Comparison of ENCODE assay signal across 17 mouse cellular contexts in genomic region chr5:38063339-38063738, GRCm38 (mm10).
"Had no signal": no experiment of that assay in that cellular context is flagged by ENCODE, and none has a peak within 500 bp of the region (broad histone marks: within the 10 kb centered on the region; RNA-seq: fewer than 3 reads in every experiment).

No protein-coding gene starts in this region.

- H3K9ac ChIP-seq: lung, embryonic 14.5 days; midbrain, embryonic 12.5 days; neural tube, embryonic 13.5 days; neural tube, embryonic 15.5 days had no signal

- H3K36me3 ChIP-seq: midbrain, embryonic 10.5 days; midbrain, embryonic 12.5 days; neural tube, embryonic 13.5 days; neural tube, embryonic 15.5 days had no signal

- H3K9me3 ChIP-seq: midbrain, embryonic 10.5 days; midbrain, embryonic 12.5 days; neural tube, embryonic 13.5 days; neural tube, embryonic 15.5 days had no signal

- H3K27ac ChIP-seq: midbrain, embryonic 10.5 days; midbrain, embryonic 12.5 days; neural tube, embryonic 13.5 days; neural tube, embryonic 15.5 days had no signal

- DNase-seq: lung, adult 18-20 months; lung, postnatal 10 days; lung, postnatal 4 days; right cerebral cortex, adult 18-20 months; right cerebral cortex, postnatal 25 days; right cerebral cortex, postnatal 4 days; spleen, adult 18-20 months; thymus, adult 18-20 months; thymus, postnatal 25 days; thymus, postnatal 4 days had no signal

- H3K4me2 ChIP-seq: lung, embryonic 14.5 days; midbrain, embryonic 12.5 days; neural tube, embryonic 13.5 days; neural tube, embryonic 15.5 days had no signal

- H3K27me3 ChIP-seq: neural tube, embryonic 13.5 days; neural tube, embryonic 15.5 days had no signal

- ATAC-seq: midbrain, embryonic 16.5 days had no signal

- H3K4me3 ChIP-seq: midbrain, embryonic 10.5 days; midbrain, embryonic 12.5 days; myocyte; neural tube, embryonic 13.5 days; neural tube, embryonic 15.5 days had no signal
